Mouse (Mus musculus) kidney, embryonic 15.5 days (tissue): ENCODE measurements around the gene Pnpo. TPM values are rescaled to one million over a fixed set of nuclear protein-coding genes. Genes with fewer than 3 reads are reported as not detected.

Experiments used
- ATAC-seq: fragments of 200-750 bp; cut with Nextera tagmentation; replicated peaks from 2 replicates; pipeline ENCODE4 v1.8.0; 2017; ENCODE audit warnings: moderate TSS enrichment; ENCODE audit not compliant: low FRiP score
- H3K27ac ChIP-seq: fragments of 300-500 bp; sonication (generic); 2 replicates; pipeline ENCODE4 v1.5.1; 2015; ENCODE audit warnings: mild to moderate bottlenecking, inconsistent platforms
- H3K27me3 ChIP-seq: fragments of 300-500 bp; sonication (generic); 2 replicates; pipeline ENCODE4 v1.6.1; 2015; ENCODE audit warnings: inconsistent platforms
- H3K36me3 ChIP-seq: fragments of 300-500 bp; sonication (generic); 2 replicates; pipeline ENCODE4 v1.6.1; 2015; ENCODE audit warnings: inconsistent platforms
- H3K4me1 ChIP-seq: fragments of 300-500 bp; sonication (generic); 2 replicates; pipeline ENCODE4 v1.6.1; 2015; ENCODE audit warnings: inconsistent platforms
- H3K4me2 ChIP-seq: fragments of 300-500 bp; sonication (generic); 2 replicates; pipeline ENCODE4 v1.6.1; 2015; ENCODE audit warnings: moderate library complexity, mild to moderate bottlenecking, inconsistent platforms
- H3K4me3 ChIP-seq: fragments of 300-500 bp; sonication (generic); replicated peaks from 2 replicates; pipeline ENCODE4 v1.5.1; 2015; ENCODE audit warnings: mild to moderate bottlenecking, inconsistent platforms
- H3K9ac ChIP-seq: fragments of 300-500 bp; sonication (generic); 2 replicates; pipeline ENCODE4 v1.6.1; 2015; ENCODE audit warnings: mild to moderate bottlenecking, inconsistent platforms
- H3K9me3 ChIP-seq: fragments of 300-500 bp; sonication (generic); replicated peaks from 2 replicates; pipeline ENCODE4 v1.6.1; 2016; ENCODE audit warnings: inconsistent platforms
- WGBS: fragments of 180-500 bp; shearing (Covaris S2); methylation state at CpG from one replicate; pipeline ENCODE4 v1.1.7; 2015; ENCODE audit warnings: mixed read lengths; 5-methylcytosine and 5-hydroxymethylcytosine counted together
- polyA plus RNA-seq: library from polyadenylated mRNA; unstranded; fragments of >200 nt; fragmentation: Nextera tagmentation; extraction: Ambion mirVana; gene quantifications from 2 replicates; pipeline ENCODE4 v1.2.1, GENCODE M21; 2015

The Pnpo gene
- polyA plus RNA-seq, 1 experiment from 2014 or later = 42.6 TPM

DNA sequence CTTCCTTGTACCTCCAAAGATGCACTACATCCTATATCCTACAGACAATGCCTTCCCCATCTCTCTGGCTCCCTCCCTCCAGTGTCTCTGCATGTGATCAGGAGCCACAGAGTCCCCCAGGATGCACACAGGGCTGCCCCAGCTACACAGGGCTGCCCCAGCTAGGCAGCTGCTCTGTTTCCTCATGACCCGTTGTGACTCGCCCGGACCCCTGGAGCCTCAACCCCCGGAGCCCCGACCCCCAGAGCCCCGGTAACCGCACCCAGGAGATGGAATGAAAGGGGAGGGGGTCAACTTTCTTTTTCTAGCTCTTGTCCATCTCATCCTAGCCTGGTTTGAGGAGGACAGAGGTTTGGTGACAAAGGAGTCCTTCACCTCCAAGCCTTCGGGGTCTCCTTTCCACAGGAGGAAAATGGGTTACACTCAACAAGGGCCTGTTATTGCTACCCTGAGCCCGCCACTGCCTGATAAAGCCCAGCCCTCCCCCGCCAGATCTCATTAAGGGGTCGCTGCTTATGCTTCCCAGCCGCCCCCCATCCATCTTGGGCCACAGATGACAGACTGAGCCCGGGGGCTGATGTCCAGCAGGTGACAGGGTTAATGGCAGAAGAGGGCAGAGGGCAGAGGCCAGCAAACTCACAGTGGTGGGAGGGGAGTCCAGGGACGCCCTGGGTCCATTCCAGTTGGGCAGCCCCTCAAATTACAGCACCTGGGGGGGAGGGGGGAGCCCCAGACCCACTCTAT lies 51.8 kb downstream of the Pnpo start:
- WGBS = 22% methylated on average over 14 of the region's 14 CpGs
- no peaks in the 10 kb centered on the region for H3K27me3 ChIP-seq
- H3K4me2 ChIP-seq = no peak overlapping the region
- no peaks in the 10 kb centered on the region for H3K36me3 ChIP-seq
- H3K4me1 ChIP-seq = peaks cover 20% of the 10 kb centered on the region
- no peak overlapping the region for H3K27ac ChIP-seq
- no peak overlapping the region for H3K9ac ChIP-seq
- no peak for ATAC-seq
- no peak overlapping the region for H3K4me3 ChIP-seq
- no peaks in the 10 kb centered on the region for H3K9me3 ChIP-seq

Other genes with a start within 250 kb of the Pnpo start
- gene Snx11, start 166.4 kb downstream of the Pnpo start, polyA plus RNA-seq = 19.2 and 20.4 TPM in 2 replicates
- gene Cbx1, start 154.9 kb downstream of the Pnpo start, polyA plus RNA-seq = 136 and 154 TPM in 2 replicates
- 78.5 and 82.1 TPM in 2 replicates for gene Nfe2l1, start 114.0 kb downstream of the Pnpo start, polyA plus RNA-seq
- 117 and 121 TPM in 2 replicates for gene Copz2, start 94.1 kb downstream of the Pnpo start, polyA plus RNA-seq
- 78.9 and 79.5 TPM in 2 replicates for gene Cdk5rap3, start 27.5 kb downstream of the Pnpo start, polyA plus RNA-seq
- 37.6 and 38.7 TPM in 2 replicates for gene Prr15l, start 15.9 kb downstream of the Pnpo start, polyA plus RNA-seq
- gene Sp2, start 39.0 kb upstream of the Pnpo start, polyA plus RNA-seq = 19.9 and 22.7 TPM in 2 replicates
- 1.4 and 1.5 TPM in 2 replicates for gene Sp6, start 69.4 kb upstream of the Pnpo start, polyA plus RNA-seq
- gene Scrn2, start 86.0 kb upstream of the Pnpo start, polyA plus RNA-seq = 38.2 and 38.8 TPM in 2 replicates
- 1.0 and 1.5 TPM in 2 replicates for gene Lrrc46, start 97.4 kb upstream of the Pnpo start, polyA plus RNA-seq
- 90.0 and 91.3 TPM in 2 replicates for gene Mrpl10, start 97.6 kb upstream of the Pnpo start, polyA plus RNA-seq
- gene Osbpl7, start 106.6 kb upstream of the Pnpo start, polyA plus RNA-seq = 8.8 and 12.7 TPM in 2 replicates
- 0.14 and 0.27 TPM in 2 replicates for gene Tbx21, start 171.3 kb upstream of the Pnpo start, polyA plus RNA-seq
- gene Tbkbp1, start 207.5 kb upstream of the Pnpo start, polyA plus RNA-seq = 5.5 and 5.8 TPM in 2 replicates
- 55.1 and 56.3 TPM in 2 replicates for gene Kpnb1, start 243.9 kb upstream of the Pnpo start, polyA plus RNA-seq